Mouse (Mus musculus) limb, embryonic 12.5 days (tissue): ENCODE data around the gene Erbb2. TPM values are rescaled to one million over a fixed set of nuclear protein-coding genes. Genes with fewer than 3 reads are reported as not detected.

Experiments
- polyA plus RNA-seq: library from polyadenylated mRNA; unstranded; fragments of >200 nt; fragmentation: Nextera tagmentation; extraction: Ambion mirVana; gene quantifications from 2 replicates; pipeline ENCODE4 v1.2.1, GENCODE M21; 2016

Erbb2 gene
- polyA plus RNA-seq, 1 experiment from 2014 or later, result 40.8 TPM

Other genes with a start within 250 kb of the Erbb2 start
- 75.3 and 80.1 TPM in 2 replicates for gene Med1, start 219.2 kb upstream of the Erbb2 start, polyA plus RNA-seq
- 15.1 and 17.0 TPM in 2 replicates for gene Cdk12, start 209.4 kb upstream of the Erbb2 start, polyA plus RNA-seq
- 0.09 TPM in 1 of 2 replicates, not detected in the other for gene Neurod2, start 82.8 kb upstream of the Erbb2 start, polyA plus RNA-seq
- 0.18 and 0.76 TPM in 2 replicates for gene Ppp1r1b, start 64.1 kb upstream of the Erbb2 start, polyA plus RNA-seq
- 39.9 and 41.9 TPM in 2 replicates for gene Stard3, start 54.1 kb upstream of the Erbb2 start, polyA plus RNA-seq
- gene Tcap, start 28.7 kb upstream of the Erbb2 start, polyA plus RNA-seq, result 4.7 TPM in 2 replicates
- 0.37 and 0.41 TPM in 2 replicates for gene Pnmt, start 26.0 kb upstream of the Erbb2 start, polyA plus RNA-seq
- gene Pgap3, start 12.0 kb upstream of the Erbb2 start, polyA plus RNA-seq, result 7.9 and 9.7 TPM in 2 replicates
- 74.4 and 79.8 TPM in 2 replicates for gene Mien1, start 26.5 kb downstream of the Erbb2 start, polyA plus RNA-seq
- 5.1 and 5.4 TPM in 2 replicates for gene Grb7, start 33.9 kb downstream of the Erbb2 start, polyA plus RNA-seq
- 0.45 and 0.54 TPM in 2 replicates for gene Ikzf3, start 133.6 kb downstream of the Erbb2 start, polyA plus RNA-seq
- 0.65 TPM in 1 of 2 replicates, not detected in the other for gene Zpbp2, start 138.6 kb downstream of the Erbb2 start, polyA plus RNA-seq
- gene Ormdl3, start 174.9 kb downstream of the Erbb2 start, polyA plus RNA-seq, result 58.2 and 63.1 TPM in 2 replicates
- not detected in 2 replicates for gene Lrrc3c, start 185.8 kb downstream of the Erbb2 start, polyA plus RNA-seq
- 1.2 and 1.3 TPM in 2 replicates for gene Gm12355, start 213.2 kb downstream of the Erbb2 start, polyA plus RNA-seq
- gene Gsdma3, start 213.9 kb downstream of the Erbb2 start, polyA plus RNA-seq, result not detected in 2 replicates
- gene Gsdma2, start 234.3 kb downstream of the Erbb2 start, polyA plus RNA-seq, result not detected in 2 replicates